Mouse (Mus musculus) forebrain, embryonic 10.5 days (tissue): ENCODE results near the gene 1700011L22Rik. TPM values are rescaled to one million over a fixed set of nuclear protein-coding genes. Genes with fewer than 3 reads are reported as not detected.
A peak's percentile ranks its signal among the peaks of the same experiment; 100 is the strongest.

Source experiments
- DNase-seq: peaks from one replicate; pipeline ENCODE4 v3.0.0-alpha.2; 2017; ENCODE audit warnings: low spot score; ENCODE audit errors: extremely low spot score
- H3K27ac ChIP-seq: fragments of 300-500 bp; sonication (generic); 2 replicates; pipeline ENCODE4 v1.5.1; 2016; ENCODE audit warnings: mild to moderate bottlenecking
- H3K27me3 ChIP-seq: fragments of 300-500 bp; sonication (generic); 2 replicates; pipeline ENCODE4 v1.6.1; 2016; ENCODE audit warnings: mild to moderate bottlenecking; ENCODE audit not compliant: poor library complexity, severe bottlenecking
- H3K36me3 ChIP-seq: fragments of 300-500 bp; sonication (generic); replicated peaks from 2 replicates; pipeline ENCODE4 v1.6.1; 2016; ENCODE audit warnings: mild to moderate bottlenecking, moderate library complexity
- H3K4me1 ChIP-seq: fragments of 300-500 bp; sonication (generic); 2 replicates; pipeline ENCODE4 v1.6.1; 2016
- H3K4me3 ChIP-seq: fragments of 300-500 bp; sonication (generic); 2 replicates; pipeline ENCODE4 v1.5.1; 2016; ENCODE audit warnings: mild to moderate bottlenecking, moderate library complexity
- H3K9me3 ChIP-seq: fragments of 300-500 bp; sonication (generic); 2 replicates; pipeline ENCODE4 v1.6.1; 2016; ENCODE audit warnings: mild to moderate bottlenecking, moderate library complexity
- WGBS: fragments of 180-500 bp; shearing (Covaris S2); methylation state at CpG from one replicate; pipeline ENCODE4 v1.1.7; 2016; 5-methylcytosine and 5-hydroxymethylcytosine counted together
- polyA plus RNA-seq: library from polyadenylated mRNA; unstranded; fragments of >200 nt; fragmentation: Nextera tagmentation; extraction: Ambion mirVana; gene quantifications from 2 replicates; pipeline ENCODE4 v1.2.1, GENCODE M21; 2016

1700011L22Rik gene
- polyA plus RNA-seq, 1 experiment from 2014 or later, result not detected

- no peaks in the 10 kb centered on the region for H3K27me3 ChIP-seq
- peaks cover 18% of the 10 kb centered on the region for H3K4me1 ChIP-seq
- WGBS, result 85% methylated on average over 4 of the region's 4 CpGs
- H3K9me3 ChIP-seq, result no peaks in the 10 kb centered on the region; the same call in 1 of the 2 replicates
- H3K4me3 ChIP-seq, result no peak overlapping the region
- no peak for DNase-seq
- H3K27ac ChIP-seq, result no peak overlapping the region
- no peaks in the 10 kb centered on the region for H3K36me3 ChIP-seq
Measured at GRCm38 (mm10) chr8:79227194-79227593, 21.2 kb downstream of the 1700011L22Rik start.

- H3K27me3 ChIP-seq, result no peaks in the 10 kb centered on the region
- no peaks in the 10 kb centered on the region; the same call in 1 of the 2 replicates for H3K9me3 ChIP-seq
- 95% methylated on average over 3 of the region's 3 CpGs for WGBS
- no peak overlapping the region for H3K27ac ChIP-seq
- H3K4me3 ChIP-seq, result no peak overlapping the region
- H3K36me3 ChIP-seq, result no peaks in the 10 kb centered on the region
- peaks cover 21% of the 10 kb centered on the region for H3K4me1 ChIP-seq
- no peak for DNase-seq
Measured at GRCm38 (mm10) chr8:79226046-79226445, 22.3 kb downstream of the 1700011L22Rik start.

DNA sequence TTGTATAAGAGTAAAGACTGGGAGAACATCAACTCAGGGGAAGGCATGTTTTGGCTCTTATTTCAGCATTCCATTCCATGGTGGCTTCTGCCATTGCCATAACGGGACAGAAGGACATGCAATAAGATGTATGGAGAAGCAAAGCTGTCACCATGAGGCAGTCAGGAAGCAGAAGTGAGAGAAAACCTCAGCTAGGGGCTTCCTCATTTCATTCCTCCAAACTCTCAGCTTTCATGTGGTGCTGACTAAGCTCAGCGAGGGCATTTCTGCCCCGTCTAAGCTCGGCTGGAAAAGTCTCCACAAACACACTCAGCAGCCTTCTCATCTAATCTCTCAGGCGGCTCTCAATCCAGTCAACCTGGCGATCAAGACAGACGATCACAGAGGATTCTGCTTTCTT is 22.8 kb downstream of the 1700011L22Rik start:
- Histone ChIP-seq H3K36me3 (no peaks in the 10 kb centered on the region), H3K4me1 (peaks cover 21% of the 10 kb centered on the region), H3K4me3 (no peak overlapping the region), H3K27ac (no peak overlapping the region), H3K27me3 (no peaks in the 10 kb centered on the region), H3K9me3 (no peaks in the 10 kb centered on the region; the same call in 1 of the 2 replicates)
- no peak for DNase-seq
- WGBS, result 90% methylated on average over 7 of the region's 7 CpGs

GRCm38 (mm10) chr8:79224363-79224762 is 24.0 kb downstream of the 1700011L22Rik start:
- H3K4me1 ChIP-seq, result peaks cover 21% of the 10 kb centered on the region
- peak overlapping the region; percentile 79 for H3K27ac ChIP-seq
- no peaks in the 10 kb centered on the region for H3K36me3 ChIP-seq
- 65% methylated on average over 9 of the region's 9 CpGs for WGBS
- no peaks in the 10 kb centered on the region for H3K27me3 ChIP-seq
- H3K4me3 ChIP-seq, result no peak overlapping the region
- no peak for DNase-seq
- H3K9me3 ChIP-seq, result no peaks in the 10 kb centered on the region; the same call in 1 of the 2 replicates

GRCm38 (mm10) chr8:79222752-79223141 is 25.6 kb downstream of the 1700011L22Rik start:
- Histone ChIP-seq H3K36me3 (no peaks in the 10 kb centered on the region), H3K27ac (peak overlapping the region; percentile 62; the same call in 1 of the 2 replicates), H3K4me1 (peaks cover 21% of the 10 kb centered on the region), H3K27me3 (no peaks in the 10 kb centered on the region), H3K4me3 (no peak overlapping the region), H3K9me3 (no peaks in the 10 kb centered on the region; the same call in 1 of the 2 replicates)
- 87% methylated on average over 5 of the region's 5 CpGs for WGBS
- no peak for DNase-seq

- peaks cover 21% of the 10 kb centered on the region for H3K4me1 ChIP-seq
- no peaks in the 10 kb centered on the region for H3K27me3 ChIP-seq
- no peak overlapping the region for H3K4me3 ChIP-seq
- 79% methylated on average over 5 of the region's 5 CpGs for WGBS
- no peaks in the 10 kb centered on the region; the same call in 1 of the 2 replicates for H3K9me3 ChIP-seq
- no peaks in the 10 kb centered on the region for H3K36me3 ChIP-seq
- H3K27ac ChIP-seq, result peak overlapping the region; percentile 62; the same call in 1 of the 2 replicates
- DNase-seq, result no peak
Measured at GRCm38 (mm10) chr8:79222106-79222751, 26.1 kb downstream of the 1700011L22Rik start.

- no peaks in the 10 kb centered on the region for H3K36me3 ChIP-seq
- 86% methylated on average over 9 of the region's 9 CpGs for WGBS
- H3K4me1 ChIP-seq, result peaks cover 38% of the 10 kb centered on the region
- H3K27me3 ChIP-seq, result no peaks in the 10 kb centered on the region
- no peak overlapping the region for H3K4me3 ChIP-seq
- no peak overlapping the region for H3K27ac ChIP-seq
- no peak for DNase-seq
- 0 out of 2 replicates have a peak, but pooled peaks cover 4% of the 10 kb centered on the region for H3K9me3 ChIP-seq
Measured at GRCm38 (mm10) chr8:79211630-79212029, 36.7 kb downstream of the 1700011L22Rik start.

DNA sequence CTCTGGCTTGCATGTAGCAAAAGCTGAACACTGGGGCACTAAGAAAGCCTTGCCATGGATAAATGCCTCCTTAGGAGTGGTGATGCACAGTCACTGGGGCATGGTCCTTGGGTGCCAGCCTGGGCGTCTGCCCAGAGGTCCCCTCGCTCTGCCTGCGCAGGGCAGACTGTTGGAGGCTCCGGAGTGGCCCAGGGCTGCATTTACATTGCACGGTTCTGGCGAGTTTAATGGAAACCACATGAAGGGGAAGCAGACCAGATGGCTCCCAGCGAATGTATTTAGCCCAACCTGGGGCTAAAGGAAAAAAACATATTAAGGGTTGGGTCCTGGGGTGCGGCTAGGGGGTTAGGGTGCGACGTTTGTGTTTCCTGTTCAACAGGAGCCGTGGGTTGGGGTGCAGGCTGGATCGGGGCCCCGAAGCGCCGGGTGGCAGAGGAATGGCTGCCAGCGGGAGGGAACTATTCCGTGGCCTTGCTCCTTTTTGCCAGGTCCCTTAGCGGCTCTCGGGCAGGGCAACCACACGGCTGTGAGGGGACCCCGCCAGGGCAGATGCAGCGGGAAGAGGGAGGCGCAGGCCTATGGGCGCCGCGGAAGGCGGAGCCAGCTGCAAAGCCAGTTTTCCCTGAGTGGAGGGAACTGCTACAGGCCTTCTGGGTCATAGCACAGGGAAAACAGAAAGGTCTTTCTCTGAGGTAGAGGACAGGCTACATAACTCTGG is 38.6 kb downstream of the 1700011L22Rik start:
- WGBS, result 6% methylated on average over 27 of the region's 27 CpGs
- no peaks in the 10 kb centered on the region for H3K27me3 ChIP-seq
- peaks cover 38% of the 10 kb centered on the region for H3K4me1 ChIP-seq
- H3K27ac ChIP-seq, result peak overlapping the region; percentile 86
- peak; percentile 50 for DNase-seq
- peak overlapping the region; percentile 49 for H3K4me3 ChIP-seq
- no peaks in the 10 kb centered on the region for H3K36me3 ChIP-seq
- 0 out of 2 replicates have a peak, but pooled peaks cover 4% of the 10 kb centered on the region for H3K9me3 ChIP-seq

DNA sequence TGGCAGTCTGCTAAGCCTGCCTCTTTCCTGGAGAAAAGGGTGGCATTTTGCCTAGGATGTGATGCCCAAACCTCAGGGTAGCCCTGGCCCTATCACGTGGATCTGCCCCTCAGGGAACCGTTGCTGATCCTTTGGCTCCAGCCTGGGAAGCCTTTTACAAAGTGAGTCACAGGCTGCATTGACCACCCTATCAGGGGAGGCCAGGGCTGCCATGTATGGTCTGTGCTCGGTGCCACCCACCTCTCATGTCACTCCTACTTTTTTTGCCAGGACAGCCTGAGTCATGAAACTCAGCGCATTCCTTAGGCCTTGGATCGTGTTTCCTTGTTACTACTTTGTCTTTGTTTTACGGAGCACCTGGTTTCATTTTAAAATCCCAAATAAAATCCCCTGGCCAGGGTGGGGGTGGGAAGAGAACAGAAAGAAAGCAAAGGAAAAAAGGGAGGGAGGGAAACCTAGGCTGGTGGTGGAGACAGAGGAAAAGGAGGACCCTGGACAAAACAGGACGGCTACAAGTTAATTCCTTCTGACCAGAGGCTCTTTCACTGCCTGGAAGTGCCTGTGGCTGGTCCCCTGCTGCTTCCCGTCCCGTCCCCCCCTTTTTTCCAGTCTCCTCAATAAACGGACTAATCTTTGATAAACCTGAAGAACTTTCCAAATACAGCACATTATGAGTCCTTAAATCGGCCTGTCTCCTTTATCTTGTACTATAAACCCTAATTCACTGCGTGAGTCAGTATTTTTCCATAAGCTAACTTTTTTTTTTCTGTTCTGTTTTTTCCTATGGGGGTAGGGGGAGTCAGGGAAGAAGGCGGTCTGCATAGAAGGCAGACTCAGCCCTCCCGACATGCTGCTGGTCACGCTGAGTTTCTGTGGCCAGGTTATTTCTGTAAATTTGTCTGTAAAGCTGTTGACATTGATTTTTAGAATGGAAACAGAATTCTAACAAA is 39.4 kb downstream of the 1700011L22Rik start:
- H3K27ac ChIP-seq, result peak overlapping the region; percentile 86
- WGBS, result 6% methylated on average over 15 of the region's 15 CpGs
- H3K4me3 ChIP-seq, result peak overlapping the region; percentile 49
- no peaks in the 10 kb centered on the region for H3K27me3 ChIP-seq
- 0 out of 2 replicates have a peak, but pooled peaks cover under 1% of the 10 kb centered on the region for H3K9me3 ChIP-seq
- H3K4me1 ChIP-seq, result peaks cover 38% of the 10 kb centered on the region
- no peaks in the 10 kb centered on the region for H3K36me3 ChIP-seq
- peak; percentile 50 for DNase-seq

GRCm38 (mm10) chr8:79208181-79208580 is 40.2 kb downstream of the 1700011L22Rik start:
- H3K36me3 ChIP-seq, result no peaks in the 10 kb centered on the region
- peaks cover 38% of the 10 kb centered on the region for H3K4me1 ChIP-seq
- DNase-seq, result no peak
- WGBS, result 31% methylated on average over 3 of the region's 3 CpGs
- H3K9me3 ChIP-seq, result no peaks in the 10 kb centered on the region
- H3K27ac ChIP-seq, result peak overlapping the region; percentile 86
- no peaks in the 10 kb centered on the region for H3K27me3 ChIP-seq
- no peak overlapping the region for H3K4me3 ChIP-seq

DNA sequence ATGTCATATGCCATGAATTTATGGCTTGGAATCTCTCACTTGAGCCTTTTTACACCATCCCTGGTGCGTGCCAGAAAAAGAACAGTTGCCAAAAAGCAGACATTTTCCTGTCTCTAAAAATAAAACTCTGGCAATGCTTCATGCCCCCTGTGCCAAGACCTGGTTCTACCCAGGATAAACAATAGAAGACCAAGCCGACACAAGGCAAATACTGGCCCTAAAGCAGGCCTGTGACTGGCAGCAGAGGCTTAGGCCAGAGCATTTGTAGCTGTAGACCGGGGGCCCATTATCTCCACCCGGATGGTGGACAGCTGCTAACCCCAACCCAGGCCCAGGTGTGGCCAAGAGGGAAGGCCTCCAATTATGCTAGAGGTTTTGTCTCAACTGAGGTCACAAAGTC is 41.5 kb downstream of the 1700011L22Rik start:
- Histone ChIP-seq H3K4me3 (no peak overlapping the region), H3K36me3 (no peaks in the 10 kb centered on the region), H3K9me3 (no peaks in the 10 kb centered on the region), H3K4me1 (peaks cover 40% of the 10 kb centered on the region), H3K27ac (peak overlapping the region; percentile 44), H3K27me3 (no peaks in the 10 kb centered on the region)
- DNase-seq, result no peak
- WGBS, result 85% methylated on average over 4 of the region's 4 CpGs

DNA sequence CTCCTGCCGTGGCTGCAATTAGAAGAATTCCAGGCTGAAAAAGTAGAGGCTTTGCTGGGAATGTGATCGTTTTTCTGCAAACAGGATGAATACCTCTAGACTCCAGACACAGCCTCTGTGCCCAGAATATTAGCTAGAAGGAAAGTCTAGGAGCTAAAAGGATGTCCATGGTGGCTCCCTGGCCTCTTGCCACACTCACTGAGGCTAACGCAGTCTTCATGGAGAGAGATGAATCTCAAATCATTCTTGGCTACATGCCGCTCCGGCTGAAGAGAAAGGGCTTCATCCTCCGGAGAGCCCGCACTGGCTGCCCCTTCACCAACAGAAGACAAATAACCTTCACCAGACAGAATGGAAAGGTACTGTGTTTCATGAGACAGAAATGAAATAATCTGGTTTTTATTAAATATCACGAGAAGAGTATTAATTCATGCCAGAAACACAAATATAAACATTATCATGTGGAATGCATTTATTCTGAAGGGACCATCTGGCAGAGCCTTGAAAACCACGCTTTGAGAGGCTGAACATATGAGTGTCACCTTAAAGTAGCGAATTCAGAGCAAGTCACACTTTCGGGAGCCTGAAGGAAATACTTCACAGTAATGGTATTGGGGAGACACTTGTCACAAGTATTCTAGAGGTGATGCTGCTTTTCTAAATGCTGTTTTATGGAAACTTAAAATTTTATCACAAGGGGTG is 46.8 kb downstream of the 1700011L22Rik start:
- 76% methylated on average over 11 of the region's 11 CpGs for WGBS
- Histone ChIP-seq H3K4me3 (no peak overlapping the region), H3K4me1 (peaks cover 9% of the 10 kb centered on the region), H3K9me3 (no peaks in the 10 kb centered on the region), H3K36me3 (peaks cover 4% of the 10 kb centered on the region; the same call in 1 of the 2 replicates), H3K27ac (no peak overlapping the region), H3K27me3 (no peaks in the 10 kb centered on the region)
- no peak for DNase-seq
